Mouse (Mus musculus) layer of hippocampus, postnatal 10 days (tissue): ENCODE results near the gene Dnase2a. TPM values are rescaled to one million over a fixed set of nuclear protein-coding genes. Genes with fewer than 3 reads are reported as not detected.

ENCODE experiments used
- DNase-seq, 2 experiments: peaks; one replicate each; pipeline ENCODE4 v3.0.0; 2021; ENCODE audit warnings: low spot score in 2 of 2
- long read RNA-seq: library from polyadenylated mRNA; stranded (forward); transcript quantifications from one replicate; pipeline ENCODE4 v2.0.0, GENCODE M21; 2023
- total RNA-seq, 2 experiments: library from RNA; stranded (reverse); gene quantifications; 2 replicates each; pipeline ENCODE4 v1.2.3; 2021

The Dnase2a gene
- 1 to 10 TPM; 4.2 to 5.2 TPM for total RNA-seq
- long read RNA-seq, partial matches to known transcripts: 0 of 1 reads
- long read RNA-seq, other reads (novel, unspliced or antisense): 1 of 1 reads

- DNase-seq: peak; percentile 79 to 83
Measured at GRCm38 (mm10) chr8:84908421-84909161, at the start of gene Dnase2a. Dnase2a (plus strand) TSS chr8:84908560.

GRCm38 (mm10) chr8:84871376-84872308 lies 36.7 kb upstream of the Dnase2a start, which contains the start of gene Syce2:
Syce2 (plus strand) TSS chr8:84872111.
- peak; percentile 73 to 80 for DNase-seq

- DNase-seq: peak; percentile 29 to 33
Measured at GRCm38 (mm10) chr8:84872309-84872965, 35.9 kb upstream of the Dnase2a start.

GRCm38 (mm10) chr8:84873016-84873415 lies 35.3 kb upstream of the Dnase2a start:
- no peak for DNase-seq

- DNase-seq: no peak
Measured at GRCm38 (mm10) chr8:84874339-84874738, 34.0 kb upstream of the Dnase2a start.

GRCm38 (mm10) chr8:84877297-84878035 lies 30.9 kb upstream of the Dnase2a start:
- DNase-seq: peak in 1 of 2 experiments; percentile 30

- no peak for DNase-seq
Measured at GRCm38 (mm10) chr8:84878915-84879314, 29.4 kb upstream of the Dnase2a start.

GRCm38 (mm10) chr8:84884728-84885127 lies 23.6 kb upstream of the Dnase2a start:
- no peak for DNase-seq

GRCm38 (mm10) chr8:84888280-84888679 lies 20.1 kb upstream of the Dnase2a start:
- DNase-seq: no peak

GRCm38 (mm10) chr8:84889141-84889540 lies 19.2 kb upstream of the Dnase2a start:
- no peak for DNase-seq

- no peak for DNase-seq
Measured at GRCm38 (mm10) chr8:84892993-84893708, 15.2 kb upstream of the Dnase2a start.

- DNase-seq: peak; percentile 82 to 86
Measured at GRCm38 (mm10) chr8:84893709-84894134, 14.6 kb upstream of the Dnase2a start, which contains the start of gene Gcdh. Gcdh (minus strand) TSS chr8:84893921.

- DNase-seq: no peak
Measured at GRCm38 (mm10) chr8:84895963-84896362, 12.4 kb upstream of the Dnase2a start.

- DNase-seq: no peak
Measured at GRCm38 (mm10) chr8:84901071-84901470, 7.3 kb upstream of the Dnase2a start.

- no peak for DNase-seq
Measured at GRCm38 (mm10) chr8:84901752-84902151, 6.6 kb upstream of the Dnase2a start, which contains the start of gene Klf1. Klf1 (plus strand) TSS chr8:84901928.

GRCm38 (mm10) chr8:84902367-84902919 lies 5.9 kb upstream of the Dnase2a start:
- DNase-seq: no peak

GRCm38 (mm10) chr8:84902920-84903661 lies 5.3 kb upstream of the Dnase2a start:
- peak; percentile 96 to 98 for DNase-seq

- DNase-seq: no peak
Measured at GRCm38 (mm10) chr8:84904351-84904750, 4.0 kb upstream of the Dnase2a start.

GRCm38 (mm10) chr8:84907037-84907436 lies 1.3 kb upstream of the Dnase2a start:
- no peak for DNase-seq
